Mouse (Mus musculus): ENCODE measurements around the gene Cdkn3.
"Not testable (repeated sequence)": the region's sequence is repeated elsewhere in the genome, so short reads cannot be mapped to it uniquely, and the experiment has no call there.

Cdkn3 gene

DNA sequence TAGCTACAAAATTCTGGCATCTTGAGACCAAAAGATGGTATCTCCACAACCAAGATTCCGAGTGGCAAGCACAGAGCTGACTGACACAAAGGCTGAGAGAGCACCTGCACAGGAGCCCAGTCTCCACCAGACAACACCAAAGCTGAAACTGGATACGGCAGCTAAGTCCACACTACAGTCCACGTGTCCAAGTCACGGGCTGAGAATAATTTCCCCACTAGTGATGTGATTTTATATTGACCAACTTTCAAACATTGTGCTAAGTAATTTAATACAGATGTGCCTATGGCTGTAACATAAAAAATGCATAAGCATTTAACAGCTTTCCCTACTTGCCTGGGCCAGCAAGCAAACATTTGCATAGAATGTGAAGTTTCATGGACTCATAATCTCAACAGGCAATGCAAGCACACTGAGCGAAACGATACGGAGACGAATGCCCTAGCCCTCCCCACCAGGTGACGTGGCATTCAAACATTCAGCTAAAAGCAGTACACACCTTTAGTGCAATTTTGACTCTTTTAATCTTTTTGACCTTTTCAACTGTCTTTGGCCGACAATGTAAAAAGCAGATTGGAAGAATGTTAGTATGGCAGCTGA, 23.1 kb downstream of the Cdkn3 start:
- DNase-seq (ENCODE audit: low spot score): no peak

- no peak for DNase-seq (ENCODE audit: low spot score)
Observed at GRCm38 (mm10) chr14:46785247-46785646, 24.9 kb downstream of the Cdkn3 start.

GRCm38 (mm10) chr14:46787454-46787786, 27.1 kb downstream of the Cdkn3 start:
- DNase-seq (ENCODE audit: low spot score): no peak

DNA sequence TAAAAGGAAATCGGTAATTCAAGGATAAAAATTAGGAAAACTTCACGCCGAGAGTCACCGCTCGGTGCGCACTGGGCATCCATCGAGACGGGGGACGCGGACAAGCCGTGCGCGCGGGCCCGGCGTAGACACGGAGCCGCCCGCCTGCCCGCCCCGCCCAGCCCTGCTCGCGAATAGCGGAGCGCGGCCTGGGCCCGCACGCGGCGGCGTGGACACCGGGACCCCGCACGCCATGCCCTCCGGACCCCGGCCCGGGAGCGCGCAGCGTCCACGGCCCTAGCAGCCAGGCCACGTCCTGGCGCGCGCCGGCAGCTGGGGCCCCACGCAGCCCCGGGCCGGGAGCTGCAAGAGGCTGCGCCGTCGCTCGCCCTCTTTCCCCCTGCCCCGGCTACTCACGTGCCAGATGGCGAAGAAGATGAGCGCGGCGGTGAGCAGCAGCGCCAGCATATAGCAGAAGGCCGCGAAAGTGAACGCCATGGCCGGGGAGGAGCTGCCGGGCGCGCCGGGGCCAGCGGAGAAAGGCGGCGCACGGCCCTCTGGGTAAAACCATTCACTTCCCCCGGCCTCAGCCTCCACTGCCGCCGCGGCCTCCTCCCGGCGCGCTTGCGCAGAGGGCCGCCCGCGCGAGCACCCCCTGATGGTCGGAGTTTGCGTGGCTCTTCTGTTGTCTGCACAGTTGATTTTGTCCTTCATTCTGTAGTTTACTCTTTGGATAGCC, 27.6 kb downstream of the Cdkn3 start, which contains the start of gene Cnih1:
Gene Cnih1 (minus strand): TSS at position 625 of the 718 bp plus-strand sequence.
- peak; percentile 83 for DNase-seq (ENCODE audit: low spot score)

- no peak for DNase-seq (ENCODE audit: low spot score)
Observed at GRCm38 (mm10) chr14:46788505-46788901, 28.2 kb downstream of the Cdkn3 start.

DNA sequence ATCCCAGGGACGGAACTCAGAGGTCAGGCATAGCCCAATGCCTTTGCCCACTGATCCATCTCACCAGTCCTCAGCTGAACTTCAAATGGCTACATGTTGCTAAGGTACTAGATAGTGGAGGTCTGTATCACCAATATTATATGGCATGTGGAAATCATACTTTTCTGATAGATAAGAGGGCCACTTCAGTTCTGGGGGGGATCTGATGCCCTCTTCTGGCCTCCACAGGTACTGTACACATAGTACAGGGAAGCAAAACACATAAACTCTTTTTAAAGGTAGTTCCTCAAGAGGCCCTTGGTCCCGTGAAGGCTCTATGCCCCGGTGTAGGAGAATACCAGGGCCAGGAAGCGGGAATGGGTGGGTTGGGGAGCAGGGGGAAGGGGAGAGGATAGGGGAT, 30.0 kb downstream of the Cdkn3 start:
- DNase-seq (ENCODE audit: low spot score): no peak

GRCm38 (mm10) chr14:46790723-46791122, 30.4 kb downstream of the Cdkn3 start:
- no peak for DNase-seq (ENCODE audit: low spot score)

DNA sequence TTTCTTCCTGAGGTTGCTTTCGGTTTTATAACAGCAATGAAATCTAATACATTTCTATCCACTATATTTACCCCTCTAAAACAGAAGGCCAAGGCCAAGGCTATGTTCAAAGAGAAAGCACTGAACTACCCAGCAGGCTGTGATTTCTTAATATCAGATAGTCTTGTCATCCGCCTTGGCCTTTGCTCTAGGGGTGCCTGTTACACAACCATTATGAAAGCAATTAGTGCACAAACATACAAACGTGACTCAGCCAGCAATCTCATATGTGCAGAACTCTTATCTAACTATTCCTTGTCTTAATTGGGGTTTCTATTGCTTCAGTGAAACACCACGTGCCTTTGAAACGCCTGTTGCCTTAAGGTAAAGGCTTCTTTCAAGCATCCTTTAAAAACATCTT, 33.8 kb downstream of the Cdkn3 start:
- no peak for DNase-seq (ENCODE audit: low spot score)

- DNase-seq (ENCODE audit: low spot score): no peak
Observed at GRCm38 (mm10) chr14:46800684-46801345, 40.5 kb downstream of the Cdkn3 start.

DNA sequence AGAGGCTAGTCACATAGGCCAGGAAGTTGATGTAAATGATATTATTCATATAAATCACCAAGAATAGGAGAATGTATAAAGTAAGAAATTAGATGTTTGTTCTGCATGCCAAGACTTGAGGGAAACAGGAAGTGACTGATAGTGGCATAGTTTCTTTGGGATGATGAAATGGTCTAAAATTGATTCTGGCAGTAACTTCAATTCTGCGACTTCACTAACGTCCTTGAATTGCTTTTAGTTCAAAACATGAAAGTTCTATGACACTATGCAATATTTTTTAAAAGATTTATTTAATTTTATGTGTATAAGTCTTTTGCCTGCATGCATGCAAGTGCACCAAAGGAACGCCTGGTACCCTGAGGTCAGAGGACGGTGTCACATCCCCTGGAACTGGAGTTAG, 42.9 kb downstream of the Cdkn3 start:
- DNase-seq (ENCODE audit: low spot score): no peak

- no peak for DNase-seq (ENCODE audit: low spot score)
Observed at GRCm38 (mm10) chr14:46803791-46804190, 43.5 kb downstream of the Cdkn3 start.

- DNase-seq (ENCODE audit: low spot score): no peak
Observed at GRCm38 (mm10) chr14:46806186-46806585, 45.8 kb downstream of the Cdkn3 start.

DNA sequence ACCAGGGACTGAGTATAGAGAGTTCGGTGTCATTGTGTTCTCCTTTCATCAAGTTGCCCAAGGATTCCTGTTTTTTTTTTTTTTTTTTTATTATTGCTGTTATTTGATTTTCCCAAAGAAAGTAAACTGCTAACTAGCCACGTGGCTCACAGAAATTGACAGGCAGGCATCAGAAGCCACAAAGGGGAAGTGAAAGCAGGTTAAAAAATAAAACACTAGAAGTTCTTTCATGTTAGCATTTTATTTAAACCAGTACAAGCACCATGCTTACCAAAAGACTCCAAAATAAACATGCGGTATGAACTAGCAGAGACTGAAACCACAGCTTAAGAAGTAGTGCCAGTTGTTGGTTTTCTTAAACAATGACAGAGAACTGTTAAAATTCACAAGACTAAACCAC, 47.6 kb downstream of the Cdkn3 start:
- no peak for DNase-seq (ENCODE audit: low spot score)

DNA sequence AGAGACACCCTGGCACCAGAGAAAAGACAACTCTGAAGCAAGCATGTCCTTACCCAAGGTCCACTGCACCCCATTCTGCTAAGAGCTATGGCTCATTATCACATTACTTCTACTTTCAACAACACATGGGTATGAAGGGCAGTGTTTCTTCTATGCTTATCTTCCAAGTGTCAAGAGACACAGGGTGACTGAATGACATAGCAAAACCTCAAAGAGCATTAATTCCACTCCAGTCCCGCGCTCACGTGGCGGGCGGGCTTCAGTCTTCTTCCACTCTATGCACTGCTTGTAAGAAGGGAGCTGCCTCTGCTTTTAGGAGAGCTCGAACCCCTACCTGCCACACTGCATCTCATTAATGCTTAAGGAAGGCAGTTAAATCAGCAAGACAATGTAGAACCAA, 55.3 kb downstream of the Cdkn3 start:
- no peak for DNase-seq (ENCODE audit: low spot score)

GRCm38 (mm10) chr14:46816916-46817622, 56.7 kb downstream of the Cdkn3 start:
- no peak for DNase-seq (ENCODE audit: low spot score)

DNA sequence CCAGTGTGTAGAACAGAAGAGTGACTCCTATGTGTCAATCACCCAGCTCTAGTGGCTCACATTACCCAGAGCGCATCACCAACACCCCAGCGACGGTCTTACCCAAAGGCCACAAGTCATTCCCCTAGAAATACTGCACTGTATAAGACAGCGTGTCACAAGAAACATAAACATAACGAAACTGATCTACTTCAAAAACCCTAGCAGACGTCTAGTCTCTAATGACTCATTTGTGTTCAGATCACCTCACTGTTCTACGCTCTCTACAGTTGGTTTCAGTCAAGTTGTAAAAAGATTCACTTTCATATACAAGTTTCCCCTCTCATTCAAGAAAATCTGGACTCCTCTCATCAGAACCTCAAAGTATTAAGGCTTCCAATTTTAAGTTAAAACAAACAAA, 58.4 kb downstream of the Cdkn3 start:
- DNase-seq (ENCODE audit: low spot score): no peak

- not testable (repeated sequence) for DNase-seq (ENCODE audit: low spot score)
Observed at GRCm38 (mm10) chr14:46819961-46820360, 59.6 kb downstream of the Cdkn3 start.

All from left cerebral cortex, adult 11 months (tissue).